Mouse (Mus musculus): Measurements from ENCODE around the gene Eps15. TPM values are rescaled to one million over a fixed set of nuclear protein-coding genes. Genes with fewer than 3 reads are reported as not detected.

Eps15 gene
- 0.81 and 1.2 TPM in 2 replicates for polyA plus RNA-seq (2012; rRNA removed; ENCODE audit: low replicate concordance)

GRCm38 (mm10) chr4:109279689-109280458 is at the start of gene Eps15:
Gene Eps15, plus strand, starts transcription at chr4:109280268.

GRCm38 (mm10) chr4:109234185-109234584 is 45.9 kb upstream of the Eps15 start, which contains the start of gene Calr4:
Gene Calr4, plus strand, starts transcription at chr4:109234485.

GRCm38 (mm10) chr4:109406486-109407175 is 126.6 kb downstream of the Eps15 start, which contains the start of gene Ttc39a:
Gene Ttc39a, plus strand, starts transcription at chr4:109406623.

Other genes with a start within 250 kb of the Eps15 start
- gene Osbpl9, start 78.0 kb upstream of the Eps15 start, polyA plus RNA-seq (2012; rRNA removed; ENCODE audit: low replicate concordance), result 17.2 and 21.4 TPM in 2 replicates
- not detected in 2 replicates for gene Calr4, start 45.8 kb upstream of the Eps15 start, polyA plus RNA-seq (2012; rRNA removed; ENCODE audit: low replicate concordance)
- gene Ttc39a, start 126.4 kb downstream of the Eps15 start, polyA plus RNA-seq (2012; rRNA removed; ENCODE audit: low replicate concordance), result 7.3 and 21.6 TPM in 2 replicates
- gene Rnf11, start 204.5 kb downstream of the Eps15 start, polyA plus RNA-seq (2012; rRNA removed; ENCODE audit: low replicate concordance), result 30.4 and 38.4 TPM in 2 replicates